Mouse (Mus musculus) bone marrow macrophage, adult 2 months (primary cell): ENCODE data around the gene Dcp1b.

ENCODE experiments used
- CTCF ChIP-seq: IDR thresholded peaks from 2 replicates; pipeline ENCODE4 v1.5.1; 2012; ENCODE audit warnings: low read depth, mild to moderate bottlenecking, low read length, moderate library complexity
- POLR2A ChIP-seq: IDR thresholded peaks from 2 replicates; pipeline ENCODE4 v1.6.1; 2012; ENCODE audit warnings: mild to moderate bottlenecking, low read depth, low read length, borderline replicate concordance

DNA sequence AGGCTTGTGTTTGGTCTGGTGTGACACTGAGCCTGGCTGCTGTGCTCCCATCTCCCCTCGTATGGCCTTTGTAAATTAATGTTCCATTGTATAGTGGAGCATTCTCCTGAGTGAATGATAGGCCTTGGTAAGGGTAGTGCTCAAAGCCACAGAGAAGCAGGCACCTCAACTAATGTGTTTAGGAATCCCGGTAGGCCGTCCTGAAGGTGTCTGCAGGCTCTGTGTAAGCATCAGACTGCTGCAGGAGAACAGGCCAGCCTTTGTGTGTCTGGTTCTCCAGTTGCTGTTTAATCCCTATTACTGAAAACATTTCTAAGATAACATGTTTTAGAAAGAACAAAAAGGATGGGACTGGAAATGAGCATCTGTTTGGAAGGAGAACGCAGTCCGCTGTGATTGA is 43.5 kb downstream of the Dcp1b start:
- TF ChIP-seq CTCF (no peak), POLR2A (no peak)
